Mouse (Mus musculus) neural tube, embryonic 11.5 days (tissue): ENCODE results near the gene Ptprg. TPM values are rescaled to one million over a fixed set of nuclear protein-coding genes. Genes with fewer than 3 reads are reported as not detected.

Source experiments
- ATAC-seq: fragments of 200-750 bp; cut with Nextera tagmentation; 2 replicates; pipeline ENCODE4 v1.8.0; 2017; ENCODE audit warnings: moderate number of reproducible peaks, mild to moderate bottlenecking, moderate TSS enrichment, moderate library complexity; ENCODE audit not compliant: insufficient read depth, low FRiP score, low TSS enrichment
- DNase-seq: peaks from one replicate; pipeline ENCODE4 v3.0.0-alpha.2; 2015; ENCODE audit warnings: low spot score
- H3K27ac ChIP-seq: fragments of 300-500 bp; sonication (generic); 2 replicates; pipeline ENCODE4 v1.5.1; 2014; ENCODE audit warnings: low read depth, mild to moderate bottlenecking, low read length
- H3K27me3 ChIP-seq: fragments of 300-500 bp; sonication (generic); 2 replicates; pipeline ENCODE4 v1.6.1; 2014; ENCODE audit warnings: mild to moderate bottlenecking, low read length, mixed read lengths; ENCODE audit not compliant: control insufficient read depth, insufficient read depth
- H3K36me3 ChIP-seq: fragments of 300-500 bp; sonication (generic); 2 replicates; pipeline ENCODE4 v1.6.1; 2014; ENCODE audit warnings: mild to moderate bottlenecking, low read length, moderate library complexity, mixed read lengths; ENCODE audit not compliant: control insufficient read depth, insufficient read depth
- H3K4me1 ChIP-seq: fragments of 300-500 bp; sonication (generic); 2 replicates; pipeline ENCODE4 v1.6.1; 2014; ENCODE audit warnings: low read length, mixed read lengths; ENCODE audit not compliant: control insufficient read depth, insufficient read depth
- H3K4me2 ChIP-seq: fragments of 300-500 bp; sonication (generic); 2 replicates; pipeline ENCODE4 v1.6.1; 2014; ENCODE audit warnings: low read depth, mild to moderate bottlenecking, moderate library complexity
- H3K4me3 ChIP-seq: fragments of 300-500 bp; sonication (generic); 2 replicates; pipeline ENCODE4 v1.5.1; 2014; ENCODE audit warnings: low read depth, low read length
- H3K9ac ChIP-seq: fragments of 300-500 bp; sonication (generic); 2 replicates; pipeline ENCODE4 v1.6.1; 2014; ENCODE audit warnings: mild to moderate bottlenecking, low read length
- H3K9me3 ChIP-seq: fragments of 300-500 bp; sonication (generic); 2 replicates; pipeline ENCODE4 v1.6.1; 2016; ENCODE audit warnings: low read length; ENCODE audit not compliant: control insufficient read depth
- WGBS: fragments of 180-500 bp; shearing (Covaris S2); extraction: QIAGEN DNeasy Blood & Tissue Kit; methylation state at CpG from one replicate; pipeline ENCODE4 v1.1.7; 2014; 5-methylcytosine and 5-hydroxymethylcytosine counted together
- polyA plus RNA-seq: library from polyadenylated mRNA; unstranded; fragments of >200 nt; fragmentation: Nextera tagmentation; extraction: Ambion mirVana; gene quantifications from 2 replicates; pipeline ENCODE4 v1.2.1, GENCODE M21; 2014

The Ptprg gene
- polyA plus RNA-seq, 1 experiment from 2014 or later: 40.8 TPM

DNA sequence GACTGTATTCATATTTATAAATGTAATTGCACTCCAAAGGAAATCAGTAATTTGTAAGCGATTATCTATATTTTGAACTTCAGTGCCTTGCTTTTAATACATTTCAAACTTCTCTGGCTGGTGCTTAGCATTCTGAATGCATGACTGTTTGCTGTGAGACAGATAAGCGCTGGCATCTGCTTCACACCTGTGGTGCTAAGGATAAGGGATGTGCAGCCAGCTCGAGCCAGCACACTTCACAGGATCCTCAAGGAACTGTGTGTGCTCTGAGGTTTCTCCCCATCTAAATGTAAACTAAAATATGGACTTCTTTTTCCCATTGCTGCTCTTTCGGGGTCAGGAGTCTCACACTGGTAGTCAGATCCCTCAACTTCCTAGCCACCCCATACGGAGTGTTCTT, 458.4 kb downstream of the Ptprg start:
- 83% methylated on average over 5 of the region's 5 CpGs for WGBS
- Histone ChIP-seq H3K36me3 (no peaks in the 10 kb centered on the region), H3K27ac (no peak overlapping the region), H3K4me1 (no peaks in the 10 kb centered on the region), H3K9me3 (no peaks in the 10 kb centered on the region), H3K27me3 (no peaks in the 10 kb centered on the region), H3K9ac (no peak overlapping the region), H3K4me2 (no peak overlapping the region), H3K4me3 (no peak overlapping the region)
- DNase-seq (no peak), ATAC-seq (no peak)

GRCm38 (mm10) chr14:12025812-12026728, 472.7 kb downstream of the Ptprg start:
- Histone ChIP-seq H3K9me3 (no peaks in the 10 kb centered on the region), H3K4me2 (no peak overlapping the region), H3K27ac (no peak overlapping the region), H3K27me3 (no peaks in the 10 kb centered on the region), H3K9ac (no peak overlapping the region), H3K4me3 (no peak overlapping the region), H3K36me3 (no peaks in the 10 kb centered on the region), H3K4me1 (no peaks in the 10 kb centered on the region)
- ATAC-seq (no peak), DNase-seq (no peak)
- WGBS: 82% methylated on average over 16 of the region's 16 CpGs

DNA sequence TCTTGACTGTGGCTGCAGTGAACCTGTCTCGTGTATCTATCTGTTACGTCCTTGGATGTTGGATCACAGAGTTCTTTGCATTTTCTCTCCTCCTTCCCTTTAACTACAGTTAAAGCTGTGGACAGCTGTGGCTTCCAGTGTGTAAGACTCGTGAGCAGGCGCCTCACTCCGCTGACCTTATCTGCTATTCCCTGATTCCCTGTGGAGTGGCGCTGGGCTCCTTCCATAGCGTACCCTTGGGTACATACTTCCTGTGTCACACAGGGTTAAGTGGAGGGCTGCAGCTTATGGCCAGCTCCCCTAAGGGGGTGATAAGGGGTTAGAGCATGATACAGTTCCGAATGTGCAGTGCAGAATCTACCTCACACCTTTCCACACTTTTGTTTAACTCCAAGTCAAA, 473.9 kb downstream of the Ptprg start:
- Histone ChIP-seq H3K36me3 (no peaks in the 10 kb centered on the region), H3K4me1 (no peaks in the 10 kb centered on the region), H3K9me3 (no peaks in the 10 kb centered on the region), H3K27me3 (no peaks in the 10 kb centered on the region), H3K27ac (no peak overlapping the region), H3K9ac (no peak overlapping the region), H3K4me3 (no peak overlapping the region), H3K4me2 (no peak overlapping the region)
- ATAC-seq (no peak), DNase-seq (no peak)
- WGBS: 80% methylated on average over 8 of the region's 8 CpGs

DNA sequence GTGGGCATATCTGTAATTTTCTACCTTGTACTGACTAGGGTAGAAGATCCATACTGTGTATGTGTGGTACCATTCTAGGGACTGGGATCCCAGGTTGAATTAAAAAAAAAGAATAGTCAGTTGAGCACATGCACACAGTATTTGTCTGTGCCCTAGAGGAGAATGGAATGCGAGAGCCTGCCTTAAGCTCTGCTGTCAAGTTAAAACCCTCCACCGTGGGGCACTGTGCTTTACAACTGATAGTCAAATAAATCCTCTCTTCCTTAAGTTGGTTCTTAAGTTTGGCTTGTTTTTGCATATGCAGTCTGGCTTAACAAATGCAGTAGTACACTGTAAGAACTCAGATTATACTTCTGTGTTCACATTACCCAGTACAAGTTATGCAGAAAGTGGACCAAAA, 476.6 kb downstream of the Ptprg start:
- H3K4me3 ChIP-seq: no peak overlapping the region
- H3K9ac ChIP-seq: no peak overlapping the region
- no peak overlapping the region for H3K4me2 ChIP-seq
- no peaks in the 10 kb centered on the region for H3K27me3 ChIP-seq
- WGBS: 79% methylated on average over 2 of the region's 2 CpGs
- ATAC-seq (no peak), DNase-seq (no peak)
- H3K4me1 ChIP-seq: no peaks in the 10 kb centered on the region
- H3K9me3 ChIP-seq: no peaks in the 10 kb centered on the region
- H3K27ac ChIP-seq: no peak overlapping the region
- H3K36me3 ChIP-seq: no peaks in the 10 kb centered on the region

GRCm38 (mm10) chr14:12036530-12037283, 483.4 kb downstream of the Ptprg start:
- H3K36me3 ChIP-seq: no peaks in the 10 kb centered on the region
- no peaks in the 10 kb centered on the region for H3K4me1 ChIP-seq
- 91% methylated on average over 11 of the region's 11 CpGs for WGBS
- H3K9ac ChIP-seq: no peak overlapping the region
- H3K4me3 ChIP-seq: no peak overlapping the region
- H3K27ac ChIP-seq: no peak overlapping the region
- no peaks in the 10 kb centered on the region for H3K27me3 ChIP-seq
- H3K9me3 ChIP-seq: no peaks in the 10 kb centered on the region
- ATAC-seq: no peak
- DNase-seq: no peak
- H3K4me2 ChIP-seq: no peak overlapping the region

- Histone ChIP-seq H3K9me3 (no peaks in the 10 kb centered on the region), H3K27me3 (no peaks in the 10 kb centered on the region), H3K9ac (no peak overlapping the region), H3K36me3 (no peaks in the 10 kb centered on the region), H3K4me3 (no peak overlapping the region), H3K27ac (no peak overlapping the region), H3K4me1 (no peaks in the 10 kb centered on the region), H3K4me2 (no peak overlapping the region)
- DNase-seq (no peak), ATAC-seq (no peak)
- WGBS: 86% methylated on average over 3 of the region's 3 CpGs
These were observed 486.4 kb downstream of the Ptprg start for GRCm38 (mm10) chr14:12039743-12040142.

- H3K4me1 ChIP-seq: no peaks in the 10 kb centered on the region
- no peaks in the 10 kb centered on the region for H3K27me3 ChIP-seq
- DNase-seq (no peak), ATAC-seq (no peak)
- no peak overlapping the region for H3K27ac ChIP-seq
- no peaks in the 10 kb centered on the region for H3K36me3 ChIP-seq
- no peak overlapping the region for H3K9ac ChIP-seq
- H3K4me3 ChIP-seq: no peak overlapping the region
- WGBS: 94% methylated on average over 6 of the region's 6 CpGs
- H3K4me2 ChIP-seq: no peak overlapping the region
- H3K9me3 ChIP-seq: no peaks in the 10 kb centered on the region
These were observed 488.2 kb downstream of the Ptprg start for GRCm38 (mm10) chr14:12041566-12041965.

DNA sequence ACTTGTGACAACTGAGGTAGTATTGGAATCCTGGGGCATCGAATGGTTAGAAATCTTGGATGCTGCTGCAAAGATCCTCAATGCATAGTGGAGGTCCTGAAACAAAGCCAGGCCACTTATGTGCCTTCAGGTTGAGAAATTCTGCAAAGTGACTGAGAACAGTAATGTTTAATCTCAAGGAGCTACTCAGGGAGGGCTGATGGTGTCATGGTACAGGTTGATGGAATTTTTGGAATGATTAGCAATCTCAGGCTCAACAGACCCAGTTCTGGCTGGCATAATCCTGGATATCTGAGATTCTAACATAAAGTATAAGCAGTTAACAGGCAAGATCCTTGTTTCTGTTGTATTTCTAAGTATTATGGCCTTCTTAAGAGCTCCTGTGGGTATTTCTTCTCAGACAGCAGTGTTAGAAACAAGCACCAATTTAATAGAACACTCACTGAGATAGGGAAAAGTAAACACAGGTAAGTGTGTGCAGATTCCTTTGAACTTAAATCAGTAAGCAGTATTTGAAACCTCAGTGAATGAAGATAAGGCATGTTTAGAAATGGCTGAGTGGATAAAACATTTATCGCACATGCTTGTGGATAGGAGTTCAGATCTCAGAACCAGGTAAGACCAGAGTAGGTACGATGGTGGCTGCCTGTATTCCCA, 493.0 kb downstream of the Ptprg start:
- Histone ChIP-seq H3K4me3 (no peak overlapping the region), H3K27me3 (no peaks in the 10 kb centered on the region), H3K4me2 (no peak overlapping the region), H3K27ac (no peak overlapping the region), H3K9me3 (no peaks in the 10 kb centered on the region), H3K36me3 (no peaks in the 10 kb centered on the region), H3K4me1 (no peaks in the 10 kb centered on the region), H3K9ac (no peak overlapping the region)
- no peak for ATAC-seq
- DNase-seq: no peak
- WGBS: 92% methylated on average over 3 of the region's 3 CpGs
